ENCODE assay signal across 24 mouse cellular contexts in the genomic region with DNA sequence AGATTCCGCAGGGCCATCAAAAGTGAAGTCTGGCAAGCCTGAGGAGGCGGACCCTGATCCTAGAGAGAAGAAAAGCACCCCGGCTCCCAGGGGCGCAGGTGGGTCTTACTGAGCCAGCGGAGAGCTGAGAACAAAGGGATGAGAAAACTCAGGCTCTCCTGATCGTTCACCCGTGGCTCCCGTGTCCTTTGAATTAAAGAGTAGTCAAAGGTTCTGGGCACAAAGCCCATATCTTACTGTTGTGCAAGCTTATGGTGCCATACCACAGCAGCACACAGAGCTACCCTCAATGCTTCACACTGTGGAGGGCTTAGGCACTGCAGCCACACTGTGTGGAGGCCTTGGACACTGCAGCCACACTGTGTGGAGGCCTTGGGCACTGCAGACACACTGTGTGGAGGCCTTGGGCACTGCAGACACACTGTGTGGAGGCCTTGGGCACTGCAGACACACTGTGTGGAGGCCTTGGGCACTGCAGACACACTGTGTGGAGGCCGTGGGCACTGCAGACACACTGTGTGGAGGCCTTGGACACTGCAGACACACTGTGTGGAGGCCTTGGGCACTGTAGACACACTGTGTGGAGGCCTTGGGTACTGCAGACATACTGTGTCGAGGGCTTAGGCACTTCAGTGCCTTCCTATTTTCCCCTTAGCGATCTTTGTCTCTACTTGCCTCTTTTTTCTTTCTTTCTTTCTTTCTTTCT. TPM values are rescaled to one million over a fixed set of nuclear protein-coding genes. Genes with fewer than 3 reads are reported as not detected.
DNase-seq lines count a peak whose midpoint lies in the region; ATAC-seq and TF ChIP-seq lines count a peak whose summit lies in the region.
"Had no signal": no experiment of that assay in that cellular context is flagged by ENCODE, and none has a peak within 500 bp of the region (broad histone marks: within the 10 kb centered on the region; RNA-seq: fewer than 3 reads in every experiment).

No protein-coding gene starts in this region.

- TF ChIP-seq CTCF in forebrain, postnatal 0 days (IDR thresholded peaks at IDR 0.05; ENCODE audit: low read depth): peak; percentile 17; the same call in 1 of the 2 replicates
- TF ChIP-seq CTCF in lung, postnatal 0 days (IDR thresholded peaks at IDR 0.05): peak; percentile 14; the same call in 1 of the 2 replicates

- WGBS in forebrain, postnatal 0 days: 68% methylated on average over 11 of the region's 11 CpGs
- WGBS in forebrain, embryonic 10.5 days: 88% methylated on average over 11 of the region's 11 CpGs
- 81% methylated on average over 11 of the region's 11 CpGs for WGBS in lung, postnatal 0 days

- H3K4me1 ChIP-seq in forebrain, postnatal 0 days (ENCODE audit: insufficient read depth): no peaks in the 10 kb centered on the region
- H3K4me1 ChIP-seq in forebrain, embryonic 10.5 days: peaks cover 18% of the 10 kb centered on the region
- H3K4me1 ChIP-seq in lung, postnatal 0 days (ENCODE audit: insufficient read depth, low read depth, low read length): no peaks in the 10 kb centered on the region
- H3K4me1 ChIP-seq in brown adipose tissue, adult 24 weeks (ENCODE audit: control insufficient read depth, insufficient read depth, insufficient read length, low read length): peaks cover 7% of the 10 kb centered on the region
- H3K4me1 ChIP-seq: embryonic facial prominence, embryonic 10.5 days; midbrain, embryonic 15.5 days had no signal

- H3K9ac ChIP-seq in forebrain, postnatal 0 days: 0 out of 2 replicates have a peak overlapping the region, but pooled peaks have one; percentile 2
- no peak overlapping the region for H3K9ac ChIP-seq in lung, postnatal 0 days (replicated peaks; ENCODE audit: low read depth)
- H3K9ac ChIP-seq: hindbrain, embryonic 14.5 days; midbrain, embryonic 15.5 days had no signal

- no peak for ATAC-seq in forebrain, postnatal 0 days
- no peak for ATAC-seq in lung, postnatal 0 days
- 0 out of 2 replicates have a peak, but pooled peaks have one; percentile 30 for ATAC-seq in megakaryocyte progenitor cell, adult 5-6 weeks (replicated peaks; ENCODE audit: poor library complexity)
- ATAC-seq: midbrain, embryonic 15.5 days had no signal

- DNase-seq in forebrain, postnatal 0 days: no peak
- no peak for DNase-seq in forebrain, embryonic 10.5 days (ENCODE audit: extremely low spot score, low spot score)
- peak; percentile 37 for DNase-seq in lung, postnatal 0 days (ENCODE audit: low spot score)
- no peak for DNase-seq in lung, postnatal 36 days
- DNase-seq in cerebellum, postnatal 4 days (ENCODE audit: low spot score in 2 of 2): no peak
- no peak for DNase-seq in cerebellum, postnatal 36 days
- DNase-seq: cerebellum, postnatal 25 days; gastrocnemius, postnatal 25 days; heart, postnatal 14 days; layer of hippocampus, adult 9-11 months; right cerebral cortex, postnatal 4 days; thymus, postnatal 36 days had no signal

- H3K27me3 ChIP-seq in forebrain, postnatal 0 days (ENCODE audit: insufficient read depth, low read length): no peaks in the 10 kb centered on the region
- H3K27me3 ChIP-seq in forebrain, embryonic 10.5 days (ENCODE audit: poor library complexity, severe bottlenecking): no peaks in the 10 kb centered on the region
- no peaks in the 10 kb centered on the region for H3K27me3 ChIP-seq in lung, postnatal 0 days (replicated peaks; ENCODE audit: insufficient read depth, low read length)
- H3K27me3 ChIP-seq: megakaryocyte, embryonic 14.5 days; midbrain, embryonic 15.5 days had no signal

- H3K36me3 ChIP-seq in forebrain, postnatal 0 days (ENCODE audit: insufficient read depth): peaks cover 72% of the 10 kb centered on the region
- peaks cover 83% of the 10 kb centered on the region for H3K36me3 ChIP-seq in forebrain, embryonic 10.5 days (replicated peaks)
- peaks cover 29% of the 10 kb centered on the region for H3K36me3 ChIP-seq in lung, postnatal 0 days (ENCODE audit: insufficient read depth, low read length)

- H3K27ac ChIP-seq in forebrain, postnatal 0 days (ENCODE audit: low read depth, low read length): no peak overlapping the region
- H3K27ac ChIP-seq in forebrain, embryonic 10.5 days: no peak overlapping the region
- H3K27ac ChIP-seq in lung, postnatal 0 days (ENCODE audit: low read length): no peak overlapping the region
- H3K27ac ChIP-seq in brown adipose tissue, adult 24 weeks (replicated peaks; ENCODE audit: low read depth, low read length): peak overlapping the region; percentile 33; the same call in 1 of the 2 replicates
- H3K27ac ChIP-seq: embryonic facial prominence, embryonic 10.5 days; hindbrain, embryonic 14.5 days; kidney, postnatal 0 days; midbrain, embryonic 15.5 days had no signal

- no peak overlapping the region for H3K4me2 ChIP-seq in forebrain, postnatal 0 days (ENCODE audit: low read depth)
- no peak overlapping the region for H3K4me2 ChIP-seq in lung, postnatal 0 days (replicated peaks; ENCODE audit: low read depth, low read length)
- H3K4me2 ChIP-seq: heart, embryonic 11.5 days; hindbrain, embryonic 14.5 days; midbrain, embryonic 15.5 days had no signal

- H3K4me3 ChIP-seq in forebrain, postnatal 0 days (ENCODE audit: low read depth, low read length): no peak overlapping the region
- no peak overlapping the region for H3K4me3 ChIP-seq in forebrain, embryonic 10.5 days
- H3K4me3 ChIP-seq in lung, postnatal 0 days (ENCODE audit: low read depth, low read length): no peak overlapping the region
- H3K4me3 ChIP-seq in brown adipose tissue, adult 24 weeks (ENCODE audit: insufficient read depth, low read depth, low read length): no peak overlapping the region
- H3K4me3 ChIP-seq: embryonic facial prominence, embryonic 10.5 days; megakaryocyte, embryonic 14.5 days; midbrain, embryonic 15.5 days had no signal

- no peak for TF ChIP-seq EP300 in lung, postnatal 0 days (IDR thresholded peaks at IDR 0.05)

- H3K9me3 ChIP-seq in forebrain, postnatal 0 days (ENCODE audit: low read length): no peaks in the 10 kb centered on the region
- no peaks in the 10 kb centered on the region for H3K9me3 ChIP-seq in forebrain, embryonic 10.5 days
- H3K9me3 ChIP-seq in lung, postnatal 0 days (ENCODE audit: low read length): no peaks in the 10 kb centered on the region
- H3K9me3 ChIP-seq: embryonic facial prominence, embryonic 10.5 days; megakaryocyte, embryonic 14.5 days; midbrain, embryonic 15.5 days had no signal

RNA-seq across cellular contexts. Expression of a gene that starts 5.7 kb away (rescaled TPM):
- total RNA-seq in forebrain, postnatal 0 days (2014; rRNA removed): 1.1 and 2.3 TPM in 2 replicates
- 0.23 and 0.50 TPM in 2 replicates for polyA plus RNA-seq in forebrain, postnatal 0 days (2015; fragmentation: Nextera tagmentation; extraction: Ambion mirVana)
- polyA plus RNA-seq in forebrain, embryonic 10.5 days (2016; fragmentation: Nextera tagmentation; extraction: Ambion mirVana): 0.50 and 0.55 TPM in 2 replicates
- polyA plus RNA-seq in lung, postnatal 0 days (2015; fragmentation: Nextera tagmentation; extraction: Ambion mirVana): 0.27 and 0.41 TPM in 2 replicates
- polyA plus RNA-seq in brown adipose tissue, adult 24 weeks (2012; ENCODE audit: insufficient read depth, insufficient read length, missing spikeins): not detected in 2 replicates
- total RNA-seq in megakaryocyte progenitor cell, adult 5-6 weeks (2015): 0.22 and 0.37 TPM in 2 replicates
- 1.1 and 2.0 TPM in 2 replicates for total RNA-seq in megakaryocyte progenitor cell, adult 5-6 weeks (2017)
- total RNA-seq: adrenal gland, adult 18-20 months; heart, postnatal 14 days had no signal
- polyA plus RNA-seq: C2C12; kidney, postnatal 0 days; midbrain, embryonic 15.5 days had no signal

RNA-seq across cellular contexts. Expression of a gene that starts 8.2 kb away (rescaled TPM):
- not detected in 2 replicates for total RNA-seq in forebrain, postnatal 0 days (2014; rRNA removed)
- 0.38 and 0.74 TPM in 2 replicates for polyA plus RNA-seq in forebrain, postnatal 0 days (2015; fragmentation: Nextera tagmentation; extraction: Ambion mirVana)
- polyA plus RNA-seq in forebrain, embryonic 10.5 days (2016; fragmentation: Nextera tagmentation; extraction: Ambion mirVana): 1.6 and 2.6 TPM in 2 replicates
- 0.58 and 0.64 TPM in 2 replicates for polyA plus RNA-seq in lung, postnatal 0 days (2015; fragmentation: Nextera tagmentation; extraction: Ambion mirVana)
- not detected in 2 replicates for polyA plus RNA-seq in brown adipose tissue, adult 24 weeks (2012; ENCODE audit: insufficient read depth, insufficient read length, missing spikeins)
- total RNA-seq in megakaryocyte progenitor cell, adult 5-6 weeks (2015): not detected in 2 replicates
- 0.07 TPM in 1 of 2 replicates, not detected in the other for total RNA-seq in megakaryocyte progenitor cell, adult 5-6 weeks (2017)
- total RNA-seq: adrenal gland, adult 18-20 months; gastrocnemius, postnatal 25 days; heart, postnatal 14 days; left cerebral cortex, postnatal 10 days had no signal
- polyA plus RNA-seq: frontal cortex, adult 2 months had no signal

RNA-seq across cellular contexts. Expression of a gene that starts 26.2 kb away (rescaled TPM):
- total RNA-seq in forebrain, postnatal 0 days (2014; rRNA removed): 80.0 and 84.0 TPM in 2 replicates
- polyA plus RNA-seq in forebrain, postnatal 0 days (2015; fragmentation: Nextera tagmentation; extraction: Ambion mirVana): 86.1 and 99.6 TPM in 2 replicates
- 84.8 and 85.6 TPM in 2 replicates for polyA plus RNA-seq in forebrain, embryonic 10.5 days (2016; fragmentation: Nextera tagmentation; extraction: Ambion mirVana)
- 73.4 and 74.2 TPM in 2 replicates for polyA plus RNA-seq in lung, postnatal 0 days (2015; fragmentation: Nextera tagmentation; extraction: Ambion mirVana)
- 91.4 and 101 TPM in 2 replicates for polyA plus RNA-seq in brown adipose tissue, adult 24 weeks (2012; ENCODE audit: insufficient read depth, insufficient read length, missing spikeins)
- total RNA-seq in megakaryocyte progenitor cell, adult 5-6 weeks (2015): 27.6 and 29.6 TPM in 2 replicates
- 146 and 199 TPM in 2 replicates for total RNA-seq in megakaryocyte progenitor cell, adult 5-6 weeks (2017)
